Mouse (Mus musculus): ENCODE results near the gene Papolb. TPM values are rescaled to one million over a fixed set of nuclear protein-coding genes. Genes with fewer than 3 reads are reported as not detected.
A peak's percentile ranks its signal among the peaks of the same experiment; 100 is the strongest.

The Papolb gene
- polyA plus RNA-seq, 1 experiment from 2014 or later, result 0.27 TPM

DNA sequence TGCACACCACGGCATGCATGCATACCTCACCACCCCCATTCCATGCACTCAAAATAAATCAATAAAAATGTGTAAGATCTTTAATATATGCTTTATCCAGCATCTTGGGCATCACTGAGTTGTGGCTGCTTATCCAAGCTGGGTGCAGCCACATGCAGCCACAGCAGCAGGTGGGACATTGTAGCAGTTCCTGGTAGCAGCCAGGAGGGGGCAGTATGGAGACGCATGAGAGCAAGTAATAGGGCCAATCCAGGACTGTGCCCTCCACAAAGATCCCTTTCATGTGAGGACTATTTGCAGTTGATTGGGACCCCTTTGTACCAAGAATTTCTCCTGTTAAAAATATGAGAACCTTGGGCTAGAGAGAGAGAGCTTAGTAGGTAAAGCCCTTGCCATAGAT lies 47.4 kb downstream of the Papolb start:
- Histone ChIP-seq H3K27me3 (replicated peaks; ENCODE audit: control insufficient read depth, insufficient read depth, low read length) (no peaks in the 10 kb centered on the region), H3K4me1 (replicated peaks; ENCODE audit: control insufficient read depth, insufficient read depth, low read length) (peaks cover 8% of the 10 kb centered on the region), H3K9ac (replicated peaks; ENCODE audit: low read depth, low read length) (no peak overlapping the region), H3K4me3 (replicated peaks; ENCODE audit: low read length) (no peak overlapping the region), H3K4me2 (ENCODE audit: low read length) (no peak overlapping the region), H3K36me3 (ENCODE audit: control insufficient read depth, insufficient read depth) (no peaks in the 10 kb centered on the region), H3K27ac (ENCODE audit: low read length) (no peak overlapping the region), H3K9me3 (ENCODE audit: control insufficient read depth, low read length) (no peaks in the 10 kb centered on the region)
- WGBS, result 60% methylated on average over 2 of the region's 2 CpGs
- no peak for ATAC-seq

DNA sequence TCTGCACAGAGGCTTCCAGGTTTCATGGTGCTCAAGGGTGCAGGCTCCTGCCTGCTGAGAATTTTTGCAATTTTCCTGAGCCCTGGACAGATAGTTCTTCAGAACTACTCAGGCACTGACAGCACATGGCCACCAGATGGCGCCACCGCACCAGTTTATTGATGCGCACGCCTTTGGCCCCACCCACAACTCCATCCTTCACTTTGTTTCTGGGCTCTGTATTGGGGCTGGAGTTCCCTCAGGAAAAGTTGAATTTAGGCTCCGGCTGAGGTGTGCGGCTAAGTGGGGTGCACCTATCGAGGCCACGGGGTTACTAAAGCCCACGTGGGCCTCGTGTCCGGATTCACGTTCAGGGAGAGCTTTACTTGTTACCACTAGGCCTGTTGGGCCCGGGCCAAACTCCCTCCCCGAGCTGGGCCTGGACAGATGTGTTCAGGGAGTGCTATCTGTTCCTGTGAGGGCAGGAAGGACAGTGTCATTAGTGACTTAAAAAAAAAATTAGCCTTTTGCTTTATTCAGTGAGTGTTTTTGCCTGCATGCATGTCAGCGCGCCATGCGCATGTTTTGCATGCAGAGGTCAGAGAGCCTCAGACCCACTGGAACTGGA lies 50.9 kb downstream of the Papolb start:
- peak; percentile 67 for ATAC-seq
- Histone ChIP-seq H3K27ac (ENCODE audit: low read length) (no peak overlapping the region), H3K36me3 (ENCODE audit: control insufficient read depth, insufficient read depth) (no peaks in the 10 kb centered on the region), H3K9me3 (ENCODE audit: control insufficient read depth, low read length) (no peaks in the 10 kb centered on the region), H3K4me2 (ENCODE audit: low read length) (peak overlapping the region; percentile 31), H3K4me3 (replicated peaks; ENCODE audit: low read length) (no peak overlapping the region), H3K9ac (replicated peaks; ENCODE audit: low read depth, low read length) (peak overlapping the region; percentile 19; the same call in 1 of the 2 replicates), H3K27me3 (replicated peaks; ENCODE audit: control insufficient read depth, insufficient read depth, low read length) (no peaks in the 10 kb centered on the region), H3K4me1 (replicated peaks; ENCODE audit: control insufficient read depth, insufficient read depth, low read length) (peaks cover 8% of the 10 kb centered on the region)
- WGBS, result 28% methylated on average over 17 of the region's 17 CpGs

DNA sequence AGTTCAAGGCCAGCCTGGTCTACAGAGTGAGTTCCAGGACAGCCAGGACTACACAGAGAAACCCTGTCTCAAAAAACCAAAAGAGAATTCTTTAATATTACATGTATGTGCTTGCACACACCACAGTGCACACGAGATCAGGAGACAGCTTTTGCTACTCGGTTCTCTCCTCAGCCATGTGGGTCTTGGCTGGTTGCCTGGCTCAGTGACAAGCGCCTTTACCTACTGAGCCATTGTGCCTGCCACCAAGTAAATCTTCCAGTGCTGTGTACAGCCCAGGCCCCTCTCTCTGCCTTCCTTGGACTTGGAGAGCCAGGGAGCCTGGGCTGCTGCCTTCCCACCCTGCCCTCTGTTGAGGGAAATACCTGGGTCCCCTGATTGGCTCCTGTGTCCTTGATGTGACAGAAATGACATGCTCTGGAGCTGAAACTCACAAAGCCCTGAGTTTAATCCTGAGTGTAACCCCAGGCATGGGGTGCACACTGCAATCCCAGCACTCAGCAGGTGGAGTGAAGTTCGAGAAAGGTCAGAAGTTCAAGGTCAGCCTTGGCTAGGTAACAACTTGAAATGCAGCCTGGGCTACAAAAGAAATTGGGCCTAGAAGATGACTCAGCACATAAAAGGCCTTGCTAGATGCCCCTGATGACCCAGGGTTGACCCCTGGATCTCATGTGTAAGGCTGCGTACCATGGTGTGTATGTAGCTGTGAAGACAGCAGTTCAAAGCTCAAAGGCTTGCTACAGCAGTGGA lies 51.8 kb downstream of the Papolb start:
- Histone ChIP-seq H3K4me2 (ENCODE audit: low read length) (no peak overlapping the region), H3K36me3 (ENCODE audit: control insufficient read depth, insufficient read depth) (no peaks in the 10 kb centered on the region), H3K9me3 (ENCODE audit: control insufficient read depth, low read length) (no peaks in the 10 kb centered on the region), H3K27me3 (replicated peaks; ENCODE audit: control insufficient read depth, insufficient read depth, low read length) (no peaks in the 10 kb centered on the region), H3K27ac (ENCODE audit: low read length) (no peak overlapping the region), H3K4me1 (replicated peaks; ENCODE audit: control insufficient read depth, insufficient read depth, low read length) (peaks cover 8% of the 10 kb centered on the region), H3K4me3 (replicated peaks; ENCODE audit: low read length) (no peak overlapping the region), H3K9ac (replicated peaks; ENCODE audit: low read depth, low read length) (no peak overlapping the region)
- WGBS, result 69% methylated on average over 5 of the region's 5 CpGs
- no peak for ATAC-seq

DNA sequence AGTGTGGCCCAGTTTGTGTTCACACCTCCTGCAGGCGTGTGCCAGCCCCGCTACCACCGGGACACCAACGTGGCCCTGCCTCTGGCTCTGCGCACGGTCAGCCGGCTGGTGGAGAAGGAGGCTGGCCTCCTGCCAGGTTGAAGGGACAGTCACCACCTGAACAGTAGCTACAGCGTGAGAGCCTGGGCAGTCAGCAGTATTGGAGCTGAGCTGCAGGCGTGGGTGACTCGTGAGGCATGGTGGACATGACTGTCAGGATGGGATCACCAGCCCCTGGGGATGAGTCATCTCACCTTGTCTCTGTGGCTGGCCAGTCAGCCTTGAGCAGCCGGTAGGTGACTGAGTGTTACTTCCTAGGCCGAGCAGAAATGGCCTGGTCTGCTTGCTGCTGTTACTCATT lies 52.5 kb downstream of the Papolb start:
- no peaks in the 10 kb centered on the region for H3K27me3 ChIP-seq (replicated peaks; ENCODE audit: control insufficient read depth, insufficient read depth, low read length)
- H3K4me3 ChIP-seq (replicated peaks; ENCODE audit: low read length), result no peak overlapping the region
- no peaks in the 10 kb centered on the region for H3K9me3 ChIP-seq (ENCODE audit: control insufficient read depth, low read length)
- H3K27ac ChIP-seq (ENCODE audit: low read length), result no peak overlapping the region
- no peak for ATAC-seq
- WGBS, result 90% methylated on average over 12 of the region's 12 CpGs
- no peak overlapping the region for H3K9ac ChIP-seq (replicated peaks; ENCODE audit: low read depth, low read length)
- no peaks in the 10 kb centered on the region for H3K36me3 ChIP-seq (ENCODE audit: control insufficient read depth, insufficient read depth)
- peaks cover 8% of the 10 kb centered on the region for H3K4me1 ChIP-seq (replicated peaks; ENCODE audit: control insufficient read depth, insufficient read depth, low read length)
- H3K4me2 ChIP-seq (ENCODE audit: low read length), result no peak overlapping the region

Other genes starting within 250 kb of the Papolb start
- gene Foxk1, start 128.6 kb downstream of the Papolb start, polyA plus RNA-seq (2015; fragmentation: Nextera tagmentation; extraction: Ambion mirVana), result 4.1 and 4.6 TPM in 2 replicates
- gene Ap5z1, start 66.1 kb downstream of the Papolb start, polyA plus RNA-seq (2015; fragmentation: Nextera tagmentation; extraction: Ambion mirVana), result 14.8 and 16.9 TPM in 2 replicates
- gene Radil, start 21.0 kb upstream of the Papolb start, polyA plus RNA-seq (2015; fragmentation: Nextera tagmentation; extraction: Ambion mirVana), result 9.6 and 17.6 TPM in 2 replicates
- gene Mmd2, start 78.7 kb upstream of the Papolb start, polyA plus RNA-seq (2015; fragmentation: Nextera tagmentation; extraction: Ambion mirVana), result 77.4 and 91.5 TPM in 2 replicates
- gene Wipi2, start 97.6 kb upstream of the Papolb start, polyA plus RNA-seq (2015; fragmentation: Nextera tagmentation; extraction: Ambion mirVana), result 50.2 and 53.3 TPM in 2 replicates
- 93.7 and 99.2 TPM in 2 replicates for gene Slc29a4, start 162.4 kb upstream of the Papolb start, polyA plus RNA-seq (2015; fragmentation: Nextera tagmentation; extraction: Ambion mirVana)

All from forebrain, embryonic 16.5 days (tissue).